Mouse (Mus musculus): ENCODE measurements around the gene Nckap1.
"Not testable (repeated sequence)": the region's sequence is repeated elsewhere in the genome, so short reads cannot be mapped to it uniquely, and the experiment has no call there.

The Nckap1 gene

GRCm38 (mm10) chr2:80560773-80561172 is 20.4 kb downstream of the Nckap1 start:
- DNase-seq (ENCODE audit: low spot score), result no peak

DNA sequence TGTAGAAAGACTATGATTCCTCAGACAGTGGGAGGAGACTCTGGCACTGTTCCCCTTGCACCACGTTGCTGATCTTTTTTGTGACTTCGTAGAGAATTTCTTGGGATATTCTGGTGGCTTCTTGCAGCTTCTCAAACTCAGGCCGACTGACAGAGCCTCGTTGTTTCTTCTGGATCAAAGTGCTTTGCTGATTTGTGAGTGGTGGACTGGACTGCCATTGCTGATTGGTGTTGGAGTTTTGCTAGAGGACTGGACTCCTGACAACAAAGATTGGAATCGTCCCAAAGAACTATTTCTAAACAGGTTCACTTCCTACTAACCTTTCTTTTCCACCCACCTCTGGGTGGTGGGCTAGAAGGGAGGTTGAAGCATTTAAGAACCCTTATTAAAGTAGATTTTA is 21.5 kb downstream of the Nckap1 start:
- no peak for DNase-seq (ENCODE audit: low spot score)

GRCm38 (mm10) chr2:80554442-80554841 is 26.7 kb downstream of the Nckap1 start:
- no peak for DNase-seq (ENCODE audit: low spot score)

DNA sequence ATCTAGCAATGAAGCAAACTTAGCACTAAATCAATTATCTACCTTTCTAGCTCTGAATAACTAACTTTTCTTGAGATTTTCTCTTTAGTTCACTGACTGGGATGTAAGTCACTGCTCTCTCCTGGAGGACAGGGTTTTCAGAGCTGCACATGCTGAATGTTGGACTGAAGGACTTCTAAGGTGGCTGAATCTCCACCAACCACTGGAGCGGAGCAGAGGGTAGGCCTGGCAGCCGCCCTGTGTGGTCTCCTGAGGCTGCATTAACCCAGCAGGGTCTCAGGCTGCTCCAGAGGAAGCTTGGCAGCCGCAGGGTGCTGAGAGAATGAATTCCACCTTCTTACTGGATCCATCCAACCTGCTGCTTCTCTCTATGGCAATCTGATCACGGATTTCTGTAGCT is 31.5 kb downstream of the Nckap1 start:
- DNase-seq (ENCODE audit: low spot score), result no peak

DNA sequence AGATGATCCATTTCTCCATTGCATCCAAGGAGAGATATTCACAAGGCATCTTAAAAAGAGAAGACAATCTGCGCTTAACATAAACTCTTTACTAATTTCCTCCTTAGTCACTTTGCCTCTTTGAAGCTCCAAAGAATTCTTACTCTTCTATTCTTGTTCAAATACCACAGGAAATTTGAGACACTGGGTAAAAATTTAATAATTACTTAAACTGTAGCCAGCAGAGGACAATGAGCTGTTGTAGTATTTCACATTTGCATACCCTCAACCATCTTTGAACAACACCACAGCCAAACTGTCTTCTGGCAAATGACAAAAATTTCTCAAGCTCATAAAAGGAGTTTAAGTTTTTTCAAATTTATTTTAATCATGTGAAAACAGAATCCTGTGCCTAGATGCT is 33.3 kb downstream of the Nckap1 start:
- no peak for DNase-seq (ENCODE audit: low spot score)

- DNase-seq (ENCODE audit: low spot score), result no peak
Measured at GRCm38 (mm10) chr2:80542801-80543200, 38.4 kb downstream of the Nckap1 start.

DNA sequence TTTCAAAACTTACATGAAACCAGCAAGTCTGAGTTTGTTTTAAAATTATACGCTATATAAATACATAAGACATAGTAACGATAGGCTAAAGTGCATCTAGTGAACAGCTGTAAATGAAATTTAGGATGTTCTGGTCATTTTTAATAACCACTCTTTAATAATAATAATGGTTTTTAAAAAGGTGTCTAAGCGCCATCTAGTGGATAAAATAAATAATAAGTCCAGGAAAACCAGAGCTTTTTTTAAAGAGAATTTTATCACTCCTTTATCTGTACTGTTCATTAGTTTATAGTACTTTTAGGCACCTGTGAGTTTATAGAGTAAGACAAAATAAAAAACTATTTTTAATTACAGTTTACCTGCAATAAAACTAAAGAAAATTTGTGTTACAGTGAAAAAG is 44.0 kb downstream of the Nckap1 start:
- no peak for DNase-seq (ENCODE audit: low spot score)

DNA sequence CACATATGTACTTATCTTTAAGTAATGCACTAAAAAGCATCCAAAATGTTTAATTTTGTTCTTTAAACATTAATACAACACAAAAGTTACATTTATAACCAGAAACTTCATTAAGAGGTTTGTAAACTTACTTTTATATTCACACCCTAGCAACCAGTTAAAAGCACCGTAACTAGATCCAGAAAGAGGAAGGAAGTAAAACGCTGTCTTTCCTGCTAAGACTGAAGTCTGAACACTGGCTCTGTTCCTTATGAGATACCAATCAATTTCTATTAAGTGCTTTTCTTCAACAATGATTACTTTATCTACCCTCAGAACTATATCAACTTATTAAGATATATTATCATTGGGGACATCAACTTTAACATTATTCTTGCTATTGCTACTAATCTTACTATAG is 44.6 kb downstream of the Nckap1 start:
- no peak for DNase-seq (ENCODE audit: low spot score)

- no peak for DNase-seq (ENCODE audit: low spot score)
Measured at GRCm38 (mm10) chr2:80524275-80524674, 56.9 kb downstream of the Nckap1 start.

DNA sequence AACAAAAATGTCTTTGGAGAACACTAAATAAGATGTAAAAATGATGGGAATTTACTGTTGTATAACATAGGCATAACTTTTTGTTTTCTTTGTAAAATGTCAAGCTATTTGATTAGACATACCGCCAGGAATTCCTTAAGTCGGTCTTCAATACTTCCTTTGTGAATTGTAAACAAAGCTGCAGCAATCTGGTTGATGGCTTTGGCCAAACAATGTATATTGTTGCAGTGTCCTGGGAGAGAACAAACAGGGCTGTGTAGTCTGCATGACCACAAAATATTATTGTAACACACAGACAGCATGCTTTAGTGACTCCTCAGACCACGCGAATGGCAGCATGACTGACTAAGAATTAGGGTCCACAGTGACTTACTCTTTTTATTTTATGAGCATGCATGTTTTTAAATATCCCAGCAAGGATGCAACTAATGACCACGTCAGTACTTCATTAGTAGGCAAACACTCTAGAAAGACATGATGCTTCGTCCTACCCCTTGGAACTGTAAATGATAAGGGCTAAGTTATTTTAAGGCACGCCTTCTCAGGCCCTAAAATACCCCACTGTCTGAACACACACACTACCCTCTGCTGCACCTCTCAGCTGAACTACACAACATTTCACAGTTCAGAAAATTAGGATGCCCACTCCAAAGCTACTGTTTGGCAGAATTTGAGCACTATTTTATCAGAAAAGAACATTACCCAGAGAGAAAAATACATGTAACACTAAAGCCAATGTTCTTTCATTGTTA is 75.0 kb downstream of the Nckap1 start:
- no peak for DNase-seq (ENCODE audit: low spot score)

DNA sequence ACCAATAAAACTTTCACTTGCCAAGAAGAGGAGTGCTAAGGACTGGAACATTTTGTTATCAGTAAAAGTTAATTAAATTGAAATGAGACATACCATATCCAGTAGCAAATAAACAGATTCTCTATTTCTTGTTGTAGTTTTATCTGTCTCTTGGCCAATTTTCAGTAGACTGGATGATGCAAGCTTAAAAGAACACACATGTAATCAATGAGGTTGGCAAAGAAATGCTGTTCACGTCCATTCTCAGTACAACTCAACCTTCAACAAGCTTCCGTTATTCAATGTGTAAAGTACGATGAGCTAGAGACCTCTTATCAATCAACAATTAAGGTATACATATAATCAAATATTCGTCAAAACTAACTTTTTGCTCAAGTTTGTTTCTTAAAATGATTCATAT is 79.0 kb downstream of the Nckap1 start:
- DNase-seq (ENCODE audit: low spot score), result no peak

GRCm38 (mm10) chr2:80495304-80495703 is 85.9 kb downstream of the Nckap1 start:
- DNase-seq (ENCODE audit: low spot score), result not testable (repeated sequence)

DNA sequence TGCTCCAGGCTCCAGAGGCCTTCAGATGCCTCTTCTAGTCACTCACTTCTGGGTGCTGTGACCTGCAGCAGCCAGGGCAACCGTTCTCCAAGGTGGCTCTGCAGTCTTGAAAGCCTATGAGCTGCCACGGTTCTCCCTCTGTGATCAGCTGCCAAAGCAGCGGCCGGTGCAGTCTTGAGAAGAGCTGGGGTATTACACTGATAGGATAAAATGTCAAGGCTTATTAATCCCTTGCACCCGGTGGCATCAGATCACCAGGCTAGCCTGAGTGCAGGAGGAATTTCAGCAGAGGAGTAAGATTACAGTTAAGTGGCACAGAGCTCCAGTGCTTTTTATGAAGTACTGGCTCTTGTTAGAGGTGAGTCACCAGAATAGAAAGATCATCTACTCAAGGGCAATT is 94.3 kb downstream of the Nckap1 start:
- DNase-seq (ENCODE audit: low spot score), result no peak

DNA sequence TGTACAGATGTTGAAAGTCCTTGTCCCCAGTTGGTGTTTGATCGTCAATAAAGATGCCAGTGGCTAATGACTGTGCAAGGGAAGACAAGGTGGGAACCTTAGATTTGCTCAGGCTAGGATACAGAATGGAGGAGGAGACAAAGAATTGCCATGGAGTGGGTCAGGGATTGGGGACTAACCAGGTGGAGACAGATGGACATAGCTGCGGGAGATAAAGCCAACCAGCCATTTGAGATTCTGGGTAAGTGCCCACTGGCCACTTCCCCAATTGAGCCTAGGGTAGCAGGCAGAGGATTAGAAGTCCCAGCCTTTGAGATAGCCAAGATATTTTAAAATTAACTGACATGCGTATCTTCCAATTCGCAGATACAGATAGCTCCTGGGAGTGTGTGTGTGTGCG is 96.2 kb downstream of the Nckap1 start:
- DNase-seq (ENCODE audit: low spot score), result no peak

GRCm38 (mm10) chr2:80475831-80476230 is 105.3 kb downstream of the Nckap1 start:
- no peak for DNase-seq (ENCODE audit: low spot score)

- no peak for DNase-seq (ENCODE audit: low spot score)
Measured at GRCm38 (mm10) chr2:80474247-80474796, 106.9 kb downstream of the Nckap1 start.

DNA sequence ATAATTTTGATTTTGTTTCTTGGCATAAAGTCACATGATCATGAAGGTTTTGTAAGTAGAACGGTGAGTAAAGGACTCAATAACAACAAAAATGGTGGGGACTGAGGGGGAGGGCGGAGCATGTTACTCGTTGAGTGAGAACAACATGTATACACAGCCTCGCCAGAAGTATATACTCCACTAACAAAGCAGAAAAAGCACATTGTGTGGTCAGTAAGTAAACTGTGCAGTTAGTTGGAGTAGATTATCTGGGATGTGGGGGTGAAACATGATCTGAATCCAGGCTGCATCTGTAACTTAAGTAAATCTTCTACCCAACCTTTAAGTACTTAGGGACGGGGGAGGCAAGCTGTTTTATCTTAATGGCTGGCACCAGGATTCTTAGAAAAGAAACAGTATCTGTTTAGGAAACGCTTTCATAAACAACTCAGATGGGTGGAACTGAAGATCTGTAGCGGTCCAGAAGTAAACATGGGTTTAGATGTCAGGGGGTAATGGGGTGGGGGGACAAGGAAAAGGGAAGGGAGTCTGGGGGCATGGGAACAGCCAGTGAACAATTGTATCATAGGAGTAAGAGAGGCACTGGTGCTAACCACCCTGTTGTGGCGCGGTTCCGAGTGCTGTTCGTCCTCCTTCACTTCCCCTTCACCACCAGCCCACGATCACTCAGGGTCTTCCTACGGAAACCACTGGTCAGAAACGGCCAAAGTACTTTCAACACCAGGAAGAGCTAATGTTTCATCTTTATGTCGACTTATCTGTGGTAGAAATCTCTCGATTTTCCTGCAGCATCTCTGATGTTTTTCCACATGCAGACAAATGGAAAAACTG is 115.0 kb downstream of the Nckap1 start:
- DNase-seq (ENCODE audit: low spot score), result no peak

- no peak for DNase-seq (ENCODE audit: low spot score)
Measured at GRCm38 (mm10) chr2:80461827-80462226, 119.4 kb downstream of the Nckap1 start.
